Mouse (Mus musculus): ENCODE data around the gene C1galt1. TPM values are rescaled to one million over a fixed set of nuclear protein-coding genes. Genes with fewer than 3 reads are reported as not detected.
A peak's percentile ranks its signal among the peaks of the same experiment; 100 is the strongest.

The C1galt1 gene
- polyA plus RNA-seq, 1 experiment from 2014 or later: 2.8 TPM

DNA sequence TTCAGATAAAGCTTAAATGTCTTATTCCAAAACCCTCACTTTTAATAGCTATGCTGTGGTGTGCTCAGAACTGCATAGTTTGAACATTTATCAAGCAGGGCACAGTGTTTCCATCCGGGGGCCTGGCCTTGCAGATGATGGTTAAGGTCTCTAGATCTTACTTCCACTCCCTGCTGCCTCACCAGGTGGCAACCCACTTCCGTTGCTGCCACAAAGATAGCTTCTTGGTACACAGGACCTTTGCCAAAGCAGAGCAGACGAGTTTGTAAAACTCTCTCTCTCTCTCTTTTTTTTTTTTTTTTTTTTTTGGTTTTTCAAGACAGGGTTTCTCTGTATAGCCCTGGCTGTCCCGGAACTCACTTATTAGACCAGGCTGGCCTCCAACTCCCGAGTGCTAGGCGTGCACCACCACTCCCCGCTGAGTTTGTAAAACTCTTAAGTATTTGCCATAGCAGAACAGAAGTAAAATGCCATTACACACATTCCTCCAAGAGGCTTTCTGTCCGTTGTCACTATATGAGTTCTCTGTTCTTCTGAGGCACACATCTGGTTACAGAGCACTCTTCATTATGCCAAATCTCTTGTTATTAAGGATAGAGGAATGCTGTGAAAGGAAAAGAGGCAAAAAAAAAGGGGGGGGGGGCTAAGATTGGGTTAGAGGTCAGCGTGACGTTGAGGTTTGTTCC, 773 bp upstream of the C1galt1 start:
- WGBS: 68% methylated on average over 10 of the region's 10 CpGs
- Histone ChIP-seq H3K36me3 (ENCODE audit: control insufficient read depth, insufficient read depth, low read length) (no peaks in the 10 kb centered on the region), H3K4me2 (ENCODE audit: low read depth, low read length, severe bottlenecking) (peak overlapping the region; percentile 24), H3K4me1 (replicated peaks; ENCODE audit: control insufficient read depth, insufficient read depth, low read length) (peaks cover 4% of the 10 kb centered on the region; the same call in 1 of the 2 replicates), H3K4me3 (ENCODE audit: low read depth, low read length) (peak overlapping the region; percentile 81), H3K9me3 (ENCODE audit: control insufficient read depth, low read length) (no peaks in the 10 kb centered on the region), H3K27me3 (ENCODE audit: control insufficient read depth, insufficient read depth, low read length) (no peaks in the 10 kb centered on the region), H3K27ac (ENCODE audit: low read depth, low read length) (no peak overlapping the region), H3K9ac (ENCODE audit: low read length) (no peak overlapping the region)
- peak; percentile 53 for DNase-seq (ENCODE audit: low spot score)
- ATAC-seq (replicated peaks; ENCODE audit: low FRiP score): no peak

DNA sequence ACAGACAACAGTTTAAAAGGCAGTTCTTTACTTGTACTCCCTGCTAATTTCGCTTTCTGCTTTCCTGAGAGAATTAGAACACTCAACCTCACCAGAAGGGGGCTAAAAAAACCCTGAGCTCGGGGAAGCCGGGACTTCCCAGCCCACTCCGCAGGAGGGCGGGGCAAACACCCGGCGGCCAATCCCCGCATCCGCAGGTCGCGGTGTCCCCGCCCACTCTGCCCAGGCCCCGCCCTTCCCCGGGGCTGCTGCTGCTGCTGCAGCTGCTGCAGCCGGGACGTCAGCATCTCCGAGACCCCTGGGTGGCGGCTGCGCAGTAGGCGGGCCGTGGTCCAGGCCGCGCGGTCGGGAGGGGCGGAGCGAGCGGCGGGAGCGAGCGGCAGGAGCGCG, 235 bp upstream of the C1galt1 start:
- no peaks in the 10 kb centered on the region for H3K27me3 ChIP-seq (ENCODE audit: control insufficient read depth, insufficient read depth, low read length)
- under 1% methylated on average over 33 of the region's 33 CpGs for WGBS
- no peaks in the 10 kb centered on the region for H3K36me3 ChIP-seq (ENCODE audit: control insufficient read depth, insufficient read depth, low read length)
- H3K4me2 ChIP-seq (ENCODE audit: low read depth, low read length, severe bottlenecking): peak overlapping the region; percentile 24
- H3K4me3 ChIP-seq (ENCODE audit: low read depth, low read length): peak overlapping the region; percentile 81
- no peaks in the 10 kb centered on the region for H3K9me3 ChIP-seq (ENCODE audit: control insufficient read depth, low read length)
- DNase-seq (ENCODE audit: low spot score) (peak; percentile 99), ATAC-seq (replicated peaks; ENCODE audit: low FRiP score) (peak; percentile 99)
- peak overlapping the region; percentile 84 for H3K9ac ChIP-seq (ENCODE audit: low read length)
- H3K4me1 ChIP-seq (replicated peaks; ENCODE audit: control insufficient read depth, insufficient read depth, low read length): peaks cover 4% of the 10 kb centered on the region; the same call in 1 of the 2 replicates
- no peak overlapping the region for H3K27ac ChIP-seq (ENCODE audit: low read depth, low read length)

DNA sequence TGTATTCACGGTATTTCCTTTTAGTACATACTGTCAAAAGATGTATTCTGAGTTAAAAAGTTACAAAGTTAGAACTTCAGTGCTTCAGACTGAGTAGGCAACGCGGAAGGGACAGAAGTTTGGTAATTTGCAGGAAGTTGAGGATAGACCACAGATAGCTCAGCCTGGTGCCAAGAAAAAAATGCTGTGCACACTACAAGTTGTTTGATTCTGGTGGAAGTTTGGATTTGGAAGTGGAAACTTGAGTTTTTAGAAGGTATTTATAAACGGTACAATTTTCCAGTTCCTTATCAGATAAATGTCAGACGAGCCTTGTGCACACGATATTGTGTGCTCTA, 1.0 kb downstream of the C1galt1 start:
- Histone ChIP-seq H3K27me3 (ENCODE audit: control insufficient read depth, insufficient read depth, low read length) (no peaks in the 10 kb centered on the region), H3K27ac (ENCODE audit: low read depth, low read length) (no peak overlapping the region), H3K4me3 (ENCODE audit: low read depth, low read length) (peak overlapping the region; percentile 81), H3K36me3 (ENCODE audit: control insufficient read depth, insufficient read depth, low read length) (no peaks in the 10 kb centered on the region), H3K4me1 (replicated peaks; ENCODE audit: control insufficient read depth, insufficient read depth, low read length) (peaks cover 4% of the 10 kb centered on the region; the same call in 1 of the 2 replicates), H3K4me2 (ENCODE audit: low read depth, low read length, severe bottlenecking) (peak overlapping the region; percentile 56), H3K9me3 (ENCODE audit: control insufficient read depth, low read length) (no peaks in the 10 kb centered on the region), H3K9ac (ENCODE audit: low read length) (peak overlapping the region; percentile 16; the same call in 1 of the 2 replicates)
- no peak for ATAC-seq (replicated peaks; ENCODE audit: low FRiP score)
- WGBS: 30% methylated on average over 6 of the region's 6 CpGs
- DNase-seq (ENCODE audit: low spot score): no peak

DNA sequence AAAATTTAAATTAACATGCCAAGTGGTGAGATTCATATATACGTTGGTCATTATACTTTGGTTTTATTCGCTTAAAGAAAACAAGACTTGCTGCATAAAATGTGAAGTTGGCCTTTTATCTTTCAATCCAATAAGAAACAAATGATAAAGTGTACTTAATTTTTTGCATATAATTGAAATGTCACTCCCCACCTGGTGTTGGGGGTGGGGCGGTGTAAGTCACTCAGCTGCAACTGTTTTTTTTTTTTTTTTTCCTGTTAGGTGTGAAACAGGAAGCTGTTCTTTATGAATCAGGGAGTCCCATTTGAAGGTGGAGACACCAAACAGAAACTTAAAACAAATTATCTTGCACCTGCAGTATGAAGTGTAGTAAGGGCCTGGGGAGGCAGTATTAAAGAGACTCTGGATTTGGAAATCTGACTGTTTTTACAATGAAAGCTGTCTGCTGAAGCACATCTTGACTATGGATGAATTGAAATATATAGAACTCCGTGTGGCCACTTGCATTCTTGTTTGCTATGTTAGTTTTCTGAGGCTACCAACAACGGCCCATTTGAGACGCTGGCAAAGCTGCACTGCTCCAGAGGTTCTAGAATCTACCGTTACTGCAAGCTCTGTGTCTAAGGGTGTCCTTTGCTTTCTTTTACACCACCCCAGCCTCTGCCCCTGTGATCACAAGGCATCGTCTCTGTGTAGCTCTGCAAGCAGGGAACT, 2.2 kb downstream of the C1galt1 start:
- Histone ChIP-seq H3K4me3 (ENCODE audit: low read depth, low read length) (no peak overlapping the region), H3K27me3 (ENCODE audit: control insufficient read depth, insufficient read depth, low read length) (no peaks in the 10 kb centered on the region), H3K27ac (ENCODE audit: low read depth, low read length) (no peak overlapping the region), H3K36me3 (ENCODE audit: control insufficient read depth, insufficient read depth, low read length) (no peaks in the 10 kb centered on the region), H3K4me1 (replicated peaks; ENCODE audit: control insufficient read depth, insufficient read depth, low read length) (peaks cover 4% of the 10 kb centered on the region; the same call in 1 of the 2 replicates), H3K9ac (ENCODE audit: low read length) (no peak overlapping the region), H3K4me2 (ENCODE audit: low read depth, low read length, severe bottlenecking) (no peak overlapping the region), H3K9me3 (ENCODE audit: control insufficient read depth, low read length) (no peaks in the 10 kb centered on the region)
- ATAC-seq (replicated peaks; ENCODE audit: low FRiP score): no peak
- 80% methylated on average over 8 of the region's 8 CpGs for WGBS
- no peak for DNase-seq (ENCODE audit: low spot score)

DNA sequence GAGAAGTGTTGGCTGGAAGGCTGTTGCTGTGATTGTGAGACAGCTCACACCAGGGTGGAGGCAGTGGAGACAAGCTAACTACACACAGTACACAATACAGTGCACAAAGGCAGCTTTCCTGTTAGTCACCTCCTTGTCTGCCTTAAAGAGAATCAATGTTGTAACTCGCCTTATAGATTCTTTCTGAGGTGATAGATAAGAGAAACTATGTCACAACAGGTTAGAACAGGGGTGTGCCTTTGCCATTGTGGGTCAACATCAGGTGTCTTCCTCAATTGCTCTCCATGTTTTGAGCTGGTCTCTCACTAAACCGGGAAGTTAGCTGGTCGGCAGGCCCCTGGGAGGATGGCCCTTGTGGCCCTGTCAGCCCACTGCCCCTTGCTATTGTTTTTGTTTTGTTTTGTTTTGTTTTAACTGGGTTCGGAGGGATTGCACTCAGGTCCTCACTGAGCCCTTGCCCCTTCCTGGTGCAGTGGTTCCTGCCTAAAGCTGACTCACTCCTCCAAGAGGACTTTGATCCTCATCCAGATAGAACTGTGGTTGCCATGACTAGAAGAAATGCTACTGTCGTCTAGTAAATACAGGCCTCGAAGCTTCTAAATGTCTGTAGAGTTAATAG, 3.4 kb downstream of the C1galt1 start:
- Histone ChIP-seq H3K4me2 (ENCODE audit: low read depth, low read length, severe bottlenecking) (no peak overlapping the region), H3K4me1 (replicated peaks; ENCODE audit: control insufficient read depth, insufficient read depth, low read length) (peaks cover 4% of the 10 kb centered on the region; the same call in 1 of the 2 replicates), H3K9me3 (ENCODE audit: control insufficient read depth, low read length) (no peaks in the 10 kb centered on the region), H3K27ac (ENCODE audit: low read depth, low read length) (no peak overlapping the region), H3K9ac (ENCODE audit: low read length) (no peak overlapping the region), H3K4me3 (ENCODE audit: low read depth, low read length) (no peak overlapping the region), H3K36me3 (ENCODE audit: control insufficient read depth, insufficient read depth, low read length) (no peaks in the 10 kb centered on the region), H3K27me3 (ENCODE audit: control insufficient read depth, insufficient read depth, low read length) (no peaks in the 10 kb centered on the region)
- DNase-seq (ENCODE audit: low spot score): no peak
- WGBS: 72% methylated on average over 6 of the region's 6 CpGs
- ATAC-seq (replicated peaks; ENCODE audit: low FRiP score): no peak

DNA sequence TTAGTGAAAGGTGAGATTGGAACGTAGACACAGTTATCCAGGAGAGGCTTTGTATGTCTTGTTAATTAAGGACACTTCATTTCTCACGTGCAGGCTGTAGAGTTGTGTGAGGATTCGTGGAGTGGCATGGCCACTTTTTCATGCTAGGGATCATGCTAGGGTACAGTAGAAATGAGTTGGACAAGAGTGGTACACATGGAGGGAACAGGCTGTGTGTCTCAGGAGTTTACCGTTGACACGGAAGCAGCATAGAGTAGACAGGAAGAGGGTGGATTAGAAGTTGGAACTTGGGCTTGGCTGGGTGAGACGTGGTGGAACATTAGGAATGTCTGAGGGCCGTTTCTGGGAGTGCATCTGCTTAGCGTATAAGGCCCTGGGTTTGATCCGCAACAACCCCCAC, 4.1 kb downstream of the C1galt1 start:
- Histone ChIP-seq H3K27me3 (ENCODE audit: control insufficient read depth, insufficient read depth, low read length) (no peaks in the 10 kb centered on the region), H3K4me2 (ENCODE audit: low read depth, low read length, severe bottlenecking) (no peak overlapping the region), H3K36me3 (ENCODE audit: control insufficient read depth, insufficient read depth, low read length) (no peaks in the 10 kb centered on the region), H3K9me3 (ENCODE audit: control insufficient read depth, low read length) (no peaks in the 10 kb centered on the region), H3K9ac (ENCODE audit: low read length) (no peak overlapping the region), H3K4me3 (ENCODE audit: low read depth, low read length) (no peak overlapping the region), H3K27ac (ENCODE audit: low read depth, low read length) (no peak overlapping the region), H3K4me1 (replicated peaks; ENCODE audit: control insufficient read depth, insufficient read depth, low read length) (peaks cover 4% of the 10 kb centered on the region; the same call in 1 of the 2 replicates)
- WGBS: 85% methylated on average over 9 of the region's 9 CpGs
- DNase-seq (ENCODE audit: low spot score) (no peak), ATAC-seq (replicated peaks; ENCODE audit: low FRiP score) (no peak)

DNA sequence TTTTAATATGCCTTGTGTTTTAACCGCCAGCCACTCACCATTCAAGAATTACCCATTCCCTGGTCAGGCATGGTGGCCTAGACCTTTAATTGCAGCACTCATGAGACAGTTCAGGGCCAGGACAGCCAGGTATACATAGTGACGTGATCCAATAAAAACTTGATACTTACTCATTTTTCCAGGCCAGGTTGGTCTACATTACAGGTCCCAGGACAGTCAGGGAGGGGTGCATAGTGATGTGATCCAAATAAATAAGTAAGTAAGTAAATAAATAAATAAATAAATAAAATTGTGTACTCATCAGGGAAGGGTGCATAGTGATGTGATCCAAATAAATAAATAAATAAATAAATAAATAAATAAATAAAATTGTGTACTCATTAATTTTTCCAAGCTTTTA, 6.4 kb downstream of the C1galt1 start:
- no peaks in the 10 kb centered on the region for H3K27me3 ChIP-seq (ENCODE audit: control insufficient read depth, insufficient read depth, low read length)
- DNase-seq (ENCODE audit: low spot score) (no peak), ATAC-seq (replicated peaks; ENCODE audit: low FRiP score) (peak; percentile 42; the same call in 1 of the 2 replicates)
- H3K9ac ChIP-seq (ENCODE audit: low read length): no peak overlapping the region
- no peaks in the 10 kb centered on the region for H3K36me3 ChIP-seq (ENCODE audit: control insufficient read depth, insufficient read depth, low read length)
- H3K4me2 ChIP-seq (ENCODE audit: low read depth, low read length, severe bottlenecking): no peak overlapping the region
- no peaks in the 10 kb centered on the region for H3K9me3 ChIP-seq (ENCODE audit: control insufficient read depth, low read length)
- 91% methylated on average over 2 of the region's 2 CpGs for WGBS
- H3K27ac ChIP-seq (ENCODE audit: low read depth, low read length): no peak overlapping the region
- no peak overlapping the region for H3K4me3 ChIP-seq (ENCODE audit: low read depth, low read length)
- peaks cover 4% of the 10 kb centered on the region; the same call in 1 of the 2 replicates for H3K4me1 ChIP-seq (replicated peaks; ENCODE audit: control insufficient read depth, insufficient read depth, low read length)

DNA sequence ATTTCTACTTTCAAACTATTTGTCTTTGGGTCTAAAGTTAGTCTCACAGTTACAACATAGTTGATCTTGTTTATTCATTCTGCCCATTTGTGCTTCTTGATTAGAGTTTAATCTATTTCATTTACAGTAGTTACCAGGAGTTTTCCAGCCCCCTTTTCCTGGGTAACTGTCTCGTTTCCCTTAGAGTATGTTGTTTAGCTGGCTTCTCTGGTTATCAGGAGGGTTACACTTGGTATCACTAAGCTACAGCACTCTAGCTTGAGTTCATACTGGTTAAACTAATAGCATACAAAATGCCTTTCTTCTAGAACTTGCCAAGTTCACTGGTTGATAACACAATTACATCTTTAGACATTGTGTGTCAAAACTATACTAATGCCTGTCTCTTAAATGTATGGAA, 8.3 kb downstream of the C1galt1 start:
- DNase-seq (ENCODE audit: low spot score) (no peak), ATAC-seq (replicated peaks; ENCODE audit: low FRiP score) (no peak)
- Histone ChIP-seq H3K4me2 (ENCODE audit: low read depth, low read length, severe bottlenecking) (no peak overlapping the region), H3K27me3 (ENCODE audit: control insufficient read depth, insufficient read depth, low read length) (no peaks in the 10 kb centered on the region), H3K27ac (ENCODE audit: low read depth, low read length) (no peak overlapping the region), H3K4me3 (ENCODE audit: low read depth, low read length) (no peak overlapping the region), H3K9ac (ENCODE audit: low read length) (no peak overlapping the region), H3K9me3 (ENCODE audit: control insufficient read depth, low read length) (no peaks in the 10 kb centered on the region), H3K36me3 (ENCODE audit: control insufficient read depth, insufficient read depth, low read length) (no peaks in the 10 kb centered on the region), H3K4me1 (replicated peaks; ENCODE audit: control insufficient read depth, insufficient read depth, low read length) (no peaks in the 10 kb centered on the region)
- WGBS: 63% methylated on average over 1 of the region's 1 CpGs
